Comparison of ENCODE assay signal across 19 mouse cellular contexts in genomic region chr6:113848655-113849054, GRCm38 (mm10).
DNase-seq lines count a peak whose midpoint lies in the region; ATAC-seq and TF ChIP-seq lines count a peak whose summit lies in the region.
"Had no signal": no experiment of that assay in that cellular context is flagged by ENCODE, and none has a peak within 500 bp of the region (broad histone marks: within the 10 kb centered on the region; RNA-seq: fewer than 3 reads in every experiment).

No protein-coding gene starts in this region.

- no peak for DNase-seq in forebrain, embryonic 11.5 days (ENCODE audit: low spot score)
- DNase-seq in frontal cortex, adult 2 months (ENCODE audit: extremely low spot score in 1 of 2, low spot score in 1 of 2) = peak; percentile 41 to 44
- no peak for DNase-seq in frontal cortex, postnatal 10 days (ENCODE audit: low spot score in 2 of 2)
- peak; percentile 68 for DNase-seq in brain, adult 2 months (ENCODE audit: low read depth, low spot score)
- no peak for DNase-seq in adrenal gland, postnatal 36 days
- DNase-seq in gastrocnemius, adult 2 months = no peak
- DNase-seq: adrenal gland, adult 2 months; adrenal gland, postnatal 25 days; cerebellum, adult 11 months; cerebellum, adult 9-10 months; cerebellum, postnatal 36 days; gastrocnemius, postnatal 14 days; kidney, adult 18-20 months had no signal

- no peak overlapping the region for H3K4me3 ChIP-seq in forebrain, embryonic 15.5 days
- no peak overlapping the region for H3K4me3 ChIP-seq in forebrain, embryonic 11.5 days (ENCODE audit: low read depth, low read length)
- H3K4me3 ChIP-seq in gastrocnemius, adult 2 months = no peak overlapping the region
- H3K4me3 ChIP-seq: embryonic facial prominence, embryonic 10.5 days; heart, embryonic 12.5 days; hindbrain, embryonic 10.5 days; intestine, embryonic 15.5 days had no signal

- ATAC-seq in forebrain, embryonic 15.5 days (replicated peaks) = no peak
- no peak for ATAC-seq in forebrain, embryonic 11.5 days (replicated peaks; ENCODE audit: low FRiP score)
- ATAC-seq: intestine, embryonic 15.5 days had no signal

- H3K27ac ChIP-seq in forebrain, embryonic 15.5 days (replicated peaks) = peak overlapping the region; percentile 74
- no peak overlapping the region for H3K27ac ChIP-seq in forebrain, embryonic 11.5 days (ENCODE audit: low read depth, low read length)
- no peak overlapping the region for H3K27ac ChIP-seq in gastrocnemius, adult 2 months
- H3K27ac ChIP-seq: embryonic facial prominence, embryonic 10.5 days; hindbrain, embryonic 10.5 days; hindbrain, embryonic 14.5 days; intestine, embryonic 15.5 days had no signal

- 56% methylated on average over 2 of the region's 2 CpGs for whole genome bisulfite sequencing in forebrain, embryonic 15.5 days
- 70% methylated on average over 2 of the region's 2 CpGs for WGBS in forebrain, embryonic 11.5 days

- no peak for TF ChIP-seq CTCF in gastrocnemius, adult 2 months (IDR thresholded peaks at IDR 0.05)

- intact Hi-C loops in gastrocnemius, adult 2 months (cut with DNase I) = no loop called here

- H3K9ac ChIP-seq in forebrain, embryonic 15.5 days (replicated peaks) = no peak overlapping the region
- no peak overlapping the region for H3K9ac ChIP-seq in forebrain, embryonic 11.5 days (ENCODE audit: low read length)
- H3K9ac ChIP-seq: heart, embryonic 12.5 days; hindbrain, embryonic 14.5 days; intestine, embryonic 15.5 days had no signal

- H3K36me3 ChIP-seq in forebrain, embryonic 15.5 days = no peaks in the 10 kb centered on the region
- no peaks in the 10 kb centered on the region for H3K36me3 ChIP-seq in forebrain, embryonic 11.5 days (ENCODE audit: control insufficient read depth, insufficient read depth, low read length)
- H3K36me3 ChIP-seq: embryonic facial prominence, embryonic 10.5 days; heart, embryonic 12.5 days; hindbrain, embryonic 10.5 days; intestine, embryonic 15.5 days had no signal

- H3K27me3 ChIP-seq in forebrain, embryonic 15.5 days = no peaks in the 10 kb centered on the region
- H3K27me3 ChIP-seq in forebrain, embryonic 11.5 days (ENCODE audit: control insufficient read depth, insufficient read depth, low read length) = no peaks in the 10 kb centered on the region
- H3K27me3 ChIP-seq: intestine, embryonic 15.5 days had no signal

- no peaks in the 10 kb centered on the region for H3K9me3 ChIP-seq in forebrain, embryonic 15.5 days
- no peaks in the 10 kb centered on the region for H3K9me3 ChIP-seq in forebrain, embryonic 11.5 days (ENCODE audit: control insufficient read depth, low read length)
- H3K9me3 ChIP-seq: embryonic facial prominence, embryonic 10.5 days; heart, embryonic 12.5 days; hindbrain, embryonic 10.5 days; intestine, embryonic 15.5 days had no signal

- H3K4me1 ChIP-seq in forebrain, embryonic 15.5 days = peaks cover 20% of the 10 kb centered on the region; the same call in 1 of the 2 replicates
- no peaks in the 10 kb centered on the region for H3K4me1 ChIP-seq in forebrain, embryonic 11.5 days (replicated peaks; ENCODE audit: control insufficient read depth, insufficient read depth, low read length)
- H3K4me1 ChIP-seq: embryonic facial prominence, embryonic 10.5 days; heart, embryonic 12.5 days; intestine, embryonic 15.5 days had no signal

- H3K4me2 ChIP-seq in forebrain, embryonic 15.5 days (replicated peaks) = no peak overlapping the region
- no peak overlapping the region for H3K4me2 ChIP-seq in forebrain, embryonic 11.5 days (ENCODE audit: low read depth, low read length, severe bottlenecking)
- H3K4me2 ChIP-seq: heart, embryonic 12.5 days; hindbrain, embryonic 14.5 days; intestine, embryonic 15.5 days had no signal

Comparison
In these comparisons a context has a peak if more than half of its experiments do, and no peak if none do; other contexts are left out.
1. DNase-seq: peak in frontal cortex, adult 2 months (2 of 2) and brain, adult 2 months (single experiment); none in forebrain, embryonic 11.5 days (single experiment), frontal cortex, postnatal 10 days (0 of 2), adrenal gland, postnatal 36 days (0 of 2) and gastrocnemius, adult 2 months (single experiment).